Mouse (Mus musculus): ENCODE data around the gene Efhb.

Efhb gene

DNA sequence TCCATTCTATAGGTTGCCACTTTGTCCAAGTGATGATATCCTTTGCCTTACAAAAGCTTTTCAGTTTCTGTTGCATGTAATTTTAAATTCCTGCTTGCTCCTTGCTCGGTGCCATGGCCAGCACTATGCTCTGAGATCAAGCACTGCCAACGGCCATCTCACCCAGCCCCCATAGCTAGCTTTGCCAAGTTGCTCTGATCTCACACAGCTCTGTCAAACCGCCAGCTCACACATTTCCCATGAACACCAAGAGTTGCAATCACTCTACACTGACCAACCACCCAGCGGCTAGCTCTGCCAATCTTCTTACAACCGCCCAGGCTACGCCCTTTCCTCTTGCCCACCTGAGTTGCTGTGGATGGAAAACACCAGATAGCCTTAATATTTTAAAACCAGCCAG lies 99.0 kb downstream of the Efhb start:
- no peak for DNase-seq (ENCODE audit: low read depth, low spot score)
